Mouse (Mus musculus) liver, embryonic 14.5 days (tissue): ENCODE measurements around the gene Abl1. TPM values are rescaled to one million over a fixed set of nuclear protein-coding genes. Genes with fewer than 3 reads are reported as not detected.

Source experiments
- ATAC-seq: fragments of 200-750 bp; cut with Nextera tagmentation; 2 replicates; pipeline ENCODE4 v1.8.0; 2017; ENCODE audit warnings: moderate number of reproducible peaks, mild to moderate bottlenecking, moderate library complexity; ENCODE audit not compliant: insufficient read depth
- DNase-seq, 3 experiments: peaks; one replicate each; pipeline ENCODE4 v3.0.0-alpha.2; 2012 to 2013; ENCODE audit warnings: low read depth in 3 of 3, low spot score in 3 of 3
- H3K27ac ChIP-seq: fragments of 300-500 bp; sonication (generic); 2 replicates; pipeline ENCODE4 v1.5.1; 2014; ENCODE audit warnings: moderate library complexity, mild to moderate bottlenecking, control low read depth, inconsistent platforms
- H3K27me3 ChIP-seq: fragments of 300-500 bp; sonication (generic); 2 replicates; pipeline ENCODE4 v1.6.1; 2014; ENCODE audit warnings: mild to moderate bottlenecking, low read length, moderate library complexity; ENCODE audit not compliant: control insufficient read depth, insufficient read depth
- H3K36me3 ChIP-seq: fragments of 300-500 bp; sonication (generic); replicated peaks from 2 replicates; pipeline ENCODE4 v1.6.1; 2014; ENCODE audit warnings: low read depth; ENCODE audit not compliant: control insufficient read depth, insufficient read depth
- H3K4me1 ChIP-seq, 2 experiments: fragments of 200-500 bp in 1 of 2; fragments of 300-500 bp in 1 of 2; sonication (generic) in 1 of 2; replicated peaks; 2 replicates each; pipeline ENCODE4 v1.6.1; 2012 to 2014; ENCODE audit warnings: antibody characterized with exemption in 1 of 2, inconsistent platforms in 1 of 2, low read length in 1 of 2; ENCODE audit not compliant: control insufficient read depth in 2 of 2, insufficient read depth in 2 of 2
- H3K4me2 ChIP-seq: fragments of 300-500 bp; sonication (generic); 2 replicates; pipeline ENCODE4 v1.6.1; 2014; ENCODE audit warnings: low read depth, mild to moderate bottlenecking, control low read depth, moderate library complexity
- H3K4me3 ChIP-seq, 2 experiments: fragments of 200-500 bp in 1 of 2; fragments of 300-500 bp in 1 of 2; sonication (generic) in 1 of 2; 2 replicates each; pipeline ENCODE4 v1.5.1; 2012 to 2014; ENCODE audit warnings: low read depth in 2 of 2, low read length in 2 of 2, mild to moderate bottlenecking in 2 of 2, control low read depth in 1 of 2, inconsistent platforms in 1 of 2, moderate library complexity in 1 of 2; ENCODE audit not compliant: insufficient read depth in 1 of 2
- H3K9ac ChIP-seq: fragments of 300-500 bp; sonication (generic); replicated peaks from 2 replicates; pipeline ENCODE4 v1.6.1; 2014; ENCODE audit warnings: mild to moderate bottlenecking, control low read depth, moderate library complexity
- H3K9me3 ChIP-seq: fragments of 300-500 bp; sonication (generic); 2 replicates; pipeline ENCODE4 v1.6.1; 2016; ENCODE audit warnings: low read length, mixed read lengths; ENCODE audit not compliant: control insufficient read depth
- CTCF ChIP-seq: IDR thresholded peaks from 2 replicates; pipeline ENCODE4 v1.5.1; 2016; ENCODE audit warnings: antibody characterized with exemption, low read depth, control low read depth
- EP300 ChIP-seq: IDR thresholded peaks from 2 replicates; pipeline ENCODE4 v1.6.1; 2016; ENCODE audit warnings: antibody characterized with exemption, low read depth
- WGBS: fragments of 180-500 bp; shearing (Covaris S2); extraction: QIAGEN DNeasy Blood & Tissue Kit; methylation state at CpG from one replicate; pipeline ENCODE4 v1.1.7; 2014; ENCODE audit not compliant: insufficient replicate concordance; 5-methylcytosine and 5-hydroxymethylcytosine counted together
- polyA plus RNA-seq, 2 experiments: library from polyadenylated mRNA; depleted of rRNA in 1 of 2; stranded (reverse) in 1 of 2; unstranded in 1 of 2; fragments of >200 nt; fragmentation: Nextera tagmentation in 1 of 2; extraction: Ambion mirVana in 1 of 2; gene quantifications; 2 replicates each; pipeline versions ENCODE4 v1.2.1 to v1.2.3; 2012 to 2014

Gene Abl1
- polyA plus RNA-seq, 2 experiments, result 4.8 to 9.6 TPM

GRCm38 (mm10) chr2:31640609-31641507 lies 47.3 kb upstream of the Abl1 start:
- Histone ChIP-seq H3K27me3 (peaks cover 90% of the 10 kb centered on the region), H3K9me3 (no peaks in the 10 kb centered on the region), H3K9ac (no peak overlapping the region), H3K4me2 (no peak overlapping the region), H3K36me3 (no peaks in the 10 kb centered on the region), H3K4me3 (no peak overlapping the region), H3K27ac (no peak overlapping the region), H3K4me1 (no peaks in the 10 kb centered on the region)
- TF ChIP-seq CTCF (no peak), EP300 (no peak)
- DNase-seq, result no peak
- WGBS, result 1% methylated on average over 48 of the region's 48 CpGs
- ATAC-seq, result no peak

DNA sequence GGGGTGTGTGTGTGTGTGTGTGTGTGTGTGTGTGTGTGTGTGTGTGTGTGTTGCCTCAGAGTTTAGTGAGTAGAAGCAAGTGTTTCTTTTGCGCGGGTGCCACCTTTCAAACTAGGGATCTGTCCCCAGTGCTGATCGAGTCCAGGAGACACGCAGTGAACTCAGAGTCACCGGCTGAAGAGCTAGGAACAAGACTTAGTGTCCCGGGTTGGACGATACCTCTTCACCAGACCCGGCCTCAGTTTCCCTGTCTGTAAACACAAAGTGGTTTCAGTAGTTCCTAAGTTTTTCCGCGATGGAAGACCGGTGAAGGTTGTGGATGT lies 46.7 kb upstream of the Abl1 start:
- H3K36me3 ChIP-seq, result no peaks in the 10 kb centered on the region
- 3% methylated on average over 11 of the region's 11 CpGs for WGBS
- no peak overlapping the region for H3K4me2 ChIP-seq
- no peaks in the 10 kb centered on the region for H3K9me3 ChIP-seq
- no peak overlapping the region for H3K9ac ChIP-seq
- H3K27me3 ChIP-seq, result peaks cover 90% of the 10 kb centered on the region
- no peak for DNase-seq
- no peaks in the 10 kb centered on the region for H3K4me1 ChIP-seq
- ATAC-seq, result no peak
- TF ChIP-seq EP300 (no peak), CTCF (no peak)
- H3K4me3 ChIP-seq, result no peak overlapping the region
- H3K27ac ChIP-seq, result no peak overlapping the region

DNA sequence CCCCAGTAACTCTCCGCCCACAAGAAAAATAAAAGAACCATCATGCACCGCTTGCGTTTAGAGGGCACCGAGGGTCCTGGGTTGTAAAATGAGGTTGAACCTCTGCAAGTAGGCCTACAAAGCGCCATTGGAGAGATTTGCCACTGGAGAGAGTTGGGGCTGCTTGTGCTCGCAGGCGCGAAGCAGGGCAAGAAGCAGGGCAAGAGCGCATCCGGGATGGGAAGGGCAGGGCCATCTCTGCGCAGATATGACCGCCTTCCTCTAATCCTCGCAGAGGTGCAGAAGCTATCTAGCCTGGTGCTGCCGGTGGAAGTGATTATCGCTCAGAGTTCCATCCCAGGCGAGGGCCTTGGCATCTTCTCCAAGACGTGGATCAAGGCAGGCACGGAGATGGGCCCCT lies 46.2 kb upstream of the Abl1 start:
- no peak for TF ChIP-seq EP300
- TF ChIP-seq CTCF, result no peak

DNA sequence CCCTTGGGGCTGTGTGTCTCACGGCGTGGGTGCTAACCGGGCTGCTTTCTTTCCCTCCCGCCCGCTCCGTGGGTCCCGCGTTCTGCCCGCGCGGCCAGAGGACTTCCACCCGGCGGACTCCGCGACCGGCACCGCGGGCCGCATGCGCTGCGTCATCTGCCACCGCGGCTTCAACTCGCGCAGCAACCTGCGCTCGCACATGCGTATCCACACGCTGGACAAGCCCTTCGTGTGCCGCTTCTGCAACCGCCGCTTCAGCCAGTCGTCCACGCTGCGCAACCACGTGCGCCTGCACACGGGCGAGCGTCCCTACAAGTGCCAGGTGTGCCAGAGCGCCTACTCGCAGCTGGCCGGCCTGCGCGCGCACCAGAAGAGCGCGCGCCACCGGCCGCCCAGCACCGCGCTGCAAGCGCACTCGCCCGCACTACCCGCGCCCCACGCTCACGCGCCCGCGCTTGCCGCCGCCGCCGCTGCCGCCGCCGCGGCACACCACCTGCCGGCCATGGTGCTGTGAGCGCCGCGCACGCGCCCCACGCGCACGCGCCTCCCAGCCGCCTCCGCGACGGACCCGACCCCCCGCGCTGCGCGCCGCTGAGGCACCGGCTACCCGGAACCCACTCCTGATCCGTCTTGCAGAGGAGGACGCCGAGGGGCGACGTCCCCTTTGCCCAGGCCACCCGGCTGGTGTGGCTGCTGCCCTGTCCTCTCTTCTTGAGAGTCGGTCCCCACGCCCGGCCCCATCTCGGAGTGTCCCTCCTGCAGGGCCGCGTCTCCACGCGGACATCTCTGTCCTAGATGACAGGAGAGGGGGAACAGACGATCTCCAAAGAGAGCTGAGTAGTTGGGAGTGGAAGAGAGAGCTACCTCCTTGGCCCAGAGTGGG lies 34.0 kb upstream of the Abl1 start:
- DNase-seq, result no peak
- Histone ChIP-seq H3K27me3 (peaks cover 55% of the 10 kb centered on the region), H3K36me3 (no peaks in the 10 kb centered on the region), H3K27ac (no peak overlapping the region), H3K4me1 (no peaks in the 10 kb centered on the region), H3K4me3 (peak overlapping the region; percentile 15 to 45), H3K4me2 (peak overlapping the region; percentile 62), H3K9ac (no peak overlapping the region), H3K9me3 (no peaks in the 10 kb centered on the region)
- 2% methylated on average over 105 of the region's 109 CpGs for WGBS
- TF ChIP-seq CTCF (no peak), EP300 (no peak)
- no peak for ATAC-seq

More for the DNA sequence above, 46.2 kb upstream of the Abl1 start:
- Histone ChIP-seq H3K9ac (no peak overlapping the region), H3K36me3 (no peaks in the 10 kb centered on the region), H3K27me3 (peaks cover 88% of the 10 kb centered on the region), H3K27ac (no peak overlapping the region), H3K4me3 (no peak overlapping the region), H3K4me1 (no peaks in the 10 kb centered on the region), H3K9me3 (no peaks in the 10 kb centered on the region), H3K4me2 (no peak overlapping the region)
- WGBS, result 4% methylated on average over 18 of the region's 18 CpGs
- DNase-seq (no peak), ATAC-seq (no peak)
